Mouse (Mus musculus) heart, postnatal 0 days (tissue): ENCODE measurements at regions not wholly inside any gene's neighbourhood (a gene's known extent, or its start where the extent isn't known, plus 50 kb on each side); places are given as distances from the start of the nearest gene placed in this dataset.

Source experiments
- CTCF ChIP-seq: IDR thresholded peaks from 2 replicates; pipeline ENCODE4 v1.5.1; 2016; ENCODE audit warnings: antibody characterized with exemption, control low read depth, low read depth
- EP300 ChIP-seq: IDR thresholded peaks from 2 replicates; pipeline ENCODE4 v1.6.1; 2016; ENCODE audit warnings: antibody characterized with exemption, low read depth

DNA sequence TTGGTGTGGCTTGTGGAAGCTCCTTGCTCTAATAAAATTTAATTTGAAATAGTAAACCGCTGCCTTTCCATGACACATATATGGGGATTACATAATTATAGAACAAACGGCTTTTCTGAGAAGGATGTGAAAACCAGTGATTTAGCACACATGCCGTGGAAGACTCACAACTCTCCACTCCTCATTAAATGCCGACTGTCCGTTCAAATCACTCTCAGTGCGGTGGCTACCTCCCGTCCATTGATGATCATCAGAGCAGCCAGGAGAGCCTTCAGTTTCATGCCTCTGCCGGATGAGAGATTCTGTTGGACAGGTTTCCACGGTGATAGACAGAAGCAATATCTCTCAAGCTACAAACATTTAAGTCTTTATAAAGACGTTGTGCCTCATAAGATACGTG is 451.3 kb downstream of the Glrx3 start:
- TF ChIP-seq CTCF = no peak
- no peak for TF ChIP-seq EP300
